Mouse (Mus musculus): ENCODE results near the gene D10Jhu81e.

DNA sequence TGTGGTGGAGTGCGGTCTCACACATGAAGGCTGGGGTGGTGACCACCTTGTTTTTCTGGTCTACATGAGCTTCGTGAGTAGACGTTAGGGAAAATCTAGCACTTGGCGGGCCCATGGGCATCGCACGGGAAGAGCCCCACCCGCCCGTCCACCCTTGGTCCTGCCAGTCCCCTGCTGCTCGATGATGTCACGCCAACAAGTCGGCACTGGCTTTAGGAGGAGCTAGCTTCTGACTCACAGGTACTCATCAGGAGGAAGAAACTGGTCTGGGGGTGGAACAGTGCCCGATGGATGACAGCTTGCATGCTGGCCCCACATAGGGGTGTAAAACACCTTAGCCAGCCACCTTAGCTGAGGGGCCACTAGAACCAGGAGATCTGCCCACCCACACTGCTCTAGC, 6.9 kb downstream of the D10Jhu81e start:
- no peak for TF ChIP-seq ZC3H11A (IDR thresholded peaks at IDR 0.05; ENCODE audit: low read depth, low read length)
- no peak for TF ChIP-seq CTCF (IDR thresholded peaks at IDR 0.05 in 2 of 3, conservative IDR thresholded peaks at IDR 0.05 in 1 of 3; ENCODE audit: control insufficient read depth in 1 of 3, insufficient read depth in 1 of 3, low read depth in 2 of 3, low read length in 3 of 3, poor library complexity in 1 of 3, severe bottlenecking in 1 of 3)
